Mouse (Mus musculus) liver, postnatal 0 days (tissue): Measurements from ENCODE around the gene Cep97.

Source experiments
- CTCF ChIP-seq: sonication (generic); IDR thresholded peaks from 2 replicates; pipeline ENCODE4 v1.5.1; 2016; ENCODE audit warnings: antibody characterized with exemption, low read depth
- EP300 ChIP-seq: IDR thresholded peaks from 2 replicates; pipeline ENCODE4 v1.6.1; 2016; ENCODE audit warnings: antibody characterized with exemption, low read depth, mild to moderate bottlenecking

DNA sequence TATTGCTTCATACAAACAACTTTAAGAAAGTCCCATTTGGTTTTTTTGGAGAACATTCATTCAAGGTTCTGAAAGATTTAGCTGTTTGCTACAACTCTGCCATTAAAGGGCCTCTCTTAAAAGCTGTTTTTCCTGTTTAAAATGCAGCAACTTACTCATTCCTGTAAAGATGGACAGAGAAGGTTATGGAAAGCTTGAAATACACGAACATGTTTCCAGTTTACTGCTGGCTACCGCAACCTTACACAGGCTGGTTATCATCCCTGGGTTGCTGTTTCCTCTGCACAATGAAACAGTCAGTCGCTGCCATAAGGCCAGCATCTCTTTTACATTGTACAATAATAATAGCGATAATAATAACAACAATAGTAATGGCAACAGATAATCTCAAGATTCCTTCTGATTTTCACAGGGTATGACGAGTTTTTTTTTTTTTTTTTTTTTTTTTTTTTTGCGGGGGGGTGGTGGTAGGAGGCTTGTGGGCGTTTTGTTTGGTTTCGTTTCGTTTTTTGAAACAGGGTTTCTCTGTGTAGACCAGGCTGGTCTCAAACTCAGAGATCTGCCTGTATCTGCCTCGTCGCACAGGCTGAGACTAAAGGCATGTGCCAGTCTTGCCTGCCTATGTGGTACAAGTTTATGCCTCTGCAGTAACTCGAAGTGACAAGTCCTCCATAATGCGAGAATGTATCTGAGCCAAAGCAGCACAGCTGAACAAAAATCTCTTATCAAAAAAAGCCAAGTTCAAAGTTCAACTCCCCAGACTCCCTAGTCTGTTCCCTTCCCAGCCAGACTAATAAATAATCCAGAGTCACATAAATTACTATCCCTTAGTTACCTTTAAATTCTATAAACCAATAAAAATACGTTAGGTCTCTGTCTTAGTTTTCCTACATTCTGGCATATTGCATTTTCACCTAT lies 32.6 kb downstream of the Cep97 start:
- TF ChIP-seq CTCF (no peak), EP300 (no peak)
